Mouse (Mus musculus) liver, adult 2 months (tissue): Measurements from ENCODE around the gene Ppcdc. TPM values are rescaled to one million over a fixed set of nuclear protein-coding genes. Genes with fewer than 3 reads are reported as not detected.

Experiments
- DNase-seq: peaks from one replicate; pipeline ENCODE4 v3.0.0-alpha.2; 2011; ENCODE audit warnings: low read depth, low spot score; ENCODE audit errors: extremely low read depth
- H3K27ac ChIP-seq: fragments of 200-500 bp; replicated peaks from 2 replicates; pipeline ENCODE4 v1.5.1; 2012; ENCODE audit warnings: low read depth, mild to moderate bottlenecking, control low read depth, inconsistent platforms, low read length; ENCODE audit not compliant: insufficient read depth
- H3K27me3 ChIP-seq: fragments of 200-500 bp; 2 replicates; pipeline ENCODE4 v1.6.1; 2012; ENCODE audit warnings: mild to moderate bottlenecking, moderate library complexity, low read length, inconsistent platforms; ENCODE audit not compliant: control insufficient read depth, insufficient read depth
- H3K36me3 ChIP-seq: fragments of 200-500 bp; 2 replicates; pipeline ENCODE4 v1.6.1; 2012; ENCODE audit warnings: low read length, inconsistent platforms; ENCODE audit not compliant: control insufficient read depth, insufficient read depth
- H3K4me1 ChIP-seq: fragments of 200-500 bp; 2 replicates; pipeline ENCODE4 v1.6.1; 2011; ENCODE audit warnings: low read length; ENCODE audit not compliant: control insufficient read depth, insufficient read depth
- H3K4me3 ChIP-seq: fragments of 200-500 bp; 2 replicates; pipeline ENCODE4 v1.5.1; 2011; ENCODE audit warnings: low read depth, mild to moderate bottlenecking, control low read depth, low read length, moderate library complexity; ENCODE audit not compliant: insufficient read depth
- H3K79me2 ChIP-seq: fragments of 200-500 bp; 2 replicates; pipeline ENCODE4 v1.6.1; 2012; ENCODE audit warnings: inconsistent platforms, mild to moderate bottlenecking, low read length, moderate library complexity; ENCODE audit not compliant: control insufficient read depth, insufficient read depth
- H3K9ac ChIP-seq: fragments of 200-500 bp; 2 replicates; pipeline ENCODE4 v1.6.1; 2012; ENCODE audit warnings: low read depth, mild to moderate bottlenecking, control low read depth, inconsistent platforms, low read length
- CTCF ChIP-seq: fragments of 200-500 bp; IDR thresholded peaks from 2 replicates; pipeline ENCODE4 v1.5.1; 2011; ENCODE audit warnings: low read depth, low read length, control low read depth
- POLR2A ChIP-seq: fragments of 200-500 bp; IDR thresholded peaks from 2 replicates; pipeline ENCODE4 v1.6.1; 2011; ENCODE audit warnings: low read length, control low read depth; ENCODE audit not compliant: insufficient read depth; ENCODE audit errors: extremely low read depth
- WGBS: fragments of 180-500 bp; shearing (Covaris S2); methylation state at CpG from one replicate; pipeline ENCODE4 v1.1.7; 2018; 5-methylcytosine and 5-hydroxymethylcytosine counted together
- polyA plus RNA-seq: library from polyadenylated mRNA; depleted of rRNA; stranded (reverse); fragments of >200 nt; gene quantifications from 2 replicates; pipeline ENCODE4 v1.2.3, GENCODE M21; 2012
- total RNA-seq: library from RNA; depleted of rRNA; stranded (reverse); fragments of >200 nt; gene quantifications from 2 replicates; pipeline ENCODE4 v1.2.3, GENCODE M21; 2014

Ppcdc gene
- total and polyA plus RNA-seq, 2 experiments: 11.3 to 42.4 TPM

GRCm38 (mm10) chr9:57436166-57436565 lies 3.8 kb downstream of the Ppcdc start:
- 65% methylated on average over 5 of the region's 5 CpGs for WGBS
- Histone ChIP-seq H3K9ac (no peak overlapping the region), H3K27me3 (no peaks in the 10 kb centered on the region), H3K27ac (no peak overlapping the region), H3K36me3 (peaks cover 2% of the 10 kb centered on the region), H3K4me3 (no peak overlapping the region), H3K4me1 (peaks cover 8% of the 10 kb centered on the region), H3K79me2 (no peaks in the 10 kb centered on the region)
- TF ChIP-seq CTCF: no peak
- TF ChIP-seq POLR2A: no peak
- DNase-seq: no peak

- no peaks in the 10 kb centered on the region for H3K79me2 ChIP-seq
- TF ChIP-seq POLR2A (no peak), CTCF (no peak)
- H3K4me3 ChIP-seq: no peak overlapping the region
- no peak for DNase-seq
- H3K4me1 ChIP-seq: peaks cover 7% of the 10 kb centered on the region
- H3K9ac ChIP-seq: no peak overlapping the region
- no peaks in the 10 kb centered on the region for H3K27me3 ChIP-seq
- H3K27ac ChIP-seq: no peak overlapping the region
- H3K36me3 ChIP-seq: peaks cover 2% of the 10 kb centered on the region
- 94% methylated on average over 11 of the region's 11 CpGs for WGBS
These were observed 5.3 kb downstream of the Ppcdc start for GRCm38 (mm10) chr9:57434405-57435165.

GRCm38 (mm10) chr9:57433097-57434032 lies 6.6 kb downstream of the Ppcdc start:
- Histone ChIP-seq H3K27ac (peak overlapping the region; percentile 63), H3K36me3 (peaks cover 2% of the 10 kb centered on the region), H3K4me1 (peaks cover 3% of the 10 kb centered on the region), H3K27me3 (no peaks in the 10 kb centered on the region), H3K4me3 (no peak overlapping the region), H3K9ac (peak overlapping the region; percentile 48; the same call in 1 of the 2 replicates), H3K79me2 (no peaks in the 10 kb centered on the region)
- TF ChIP-seq POLR2A (no peak), CTCF (peak; percentile 79)
- DNase-seq: peak; percentile 16
- 39% methylated on average over 11 of the region's 11 CpGs for WGBS

- WGBS: 95% methylated on average over 3 of the region's 3 CpGs
- Histone ChIP-seq H3K4me3 (no peak overlapping the region), H3K36me3 (peaks cover 2% of the 10 kb centered on the region), H3K27ac (no peak overlapping the region), H3K4me1 (peaks cover 3% of the 10 kb centered on the region), H3K9ac (no peak overlapping the region), H3K79me2 (no peaks in the 10 kb centered on the region), H3K27me3 (no peaks in the 10 kb centered on the region)
- TF ChIP-seq POLR2A: no peak
- DNase-seq: no peak
These were observed 7.4 kb downstream of the Ppcdc start for GRCm38 (mm10) chr9:57432480-57432879.

GRCm38 (mm10) chr9:57431202-57431601 lies 8.7 kb downstream of the Ppcdc start:
- H3K27me3 ChIP-seq: no peaks in the 10 kb centered on the region
- no peak overlapping the region for H3K9ac ChIP-seq
- WGBS: 67% methylated on average over 9 of the region's 9 CpGs

GRCm38 (mm10) chr9:57428391-57428790 lies 11.5 kb downstream of the Ppcdc start:
- no peak for DNase-seq
- no peaks in the 10 kb centered on the region for H3K79me2 ChIP-seq
- TF ChIP-seq POLR2A: no peak
- TF ChIP-seq CTCF: no peak
- peaks cover 1% of the 10 kb centered on the region; the same call in 1 of the 2 replicates for H3K4me1 ChIP-seq
- H3K27me3 ChIP-seq: no peaks in the 10 kb centered on the region
- no peak overlapping the region for H3K9ac ChIP-seq
- H3K36me3 ChIP-seq: no peaks in the 10 kb centered on the region; the same call in none of the 2 replicates
- H3K4me3 ChIP-seq: no peak overlapping the region
- 66% methylated on average over 4 of the region's 4 CpGs for WGBS
- no peak overlapping the region for H3K27ac ChIP-seq

More at GRCm38 (mm10) chr9:57431202-57431601, 8.7 kb downstream of the Ppcdc start:
- Histone ChIP-seq H3K79me2 (no peaks in the 10 kb centered on the region), H3K27ac (no peak overlapping the region), H3K4me3 (no peak overlapping the region), H3K36me3 (no peaks in the 10 kb centered on the region; the same call in none of the 2 replicates), H3K4me1 (peaks cover 3% of the 10 kb centered on the region)
- no peak for TF ChIP-seq POLR2A
- no peak for TF ChIP-seq CTCF
- DNase-seq: no peak
